Mouse (Mus musculus) limb, embryonic 10.5 days (tissue): ENCODE data around the gene Adap2. TPM values are rescaled to one million over a fixed set of nuclear protein-coding genes. Genes with fewer than 3 reads are reported as not detected.

Experiments
- DNase-seq: peaks from one replicate; pipeline ENCODE4 v3.0.0-alpha.2; 2017; ENCODE audit warnings: low spot score
- H3K27ac ChIP-seq: fragments of 300-500 bp; sonication (generic); 2 replicates; pipeline ENCODE4 v1.5.1; 2016; ENCODE audit warnings: mild to moderate bottlenecking
- H3K27me3 ChIP-seq: fragments of 300-500 bp; sonication (generic); 2 replicates; pipeline ENCODE4 v1.6.1; 2016; ENCODE audit warnings: low read depth, mild to moderate bottlenecking; ENCODE audit not compliant: poor library complexity, severe bottlenecking
- H3K36me3 ChIP-seq: fragments of 300-500 bp; sonication (generic); 2 replicates; pipeline ENCODE4 v1.6.1; 2016; ENCODE audit warnings: mild to moderate bottlenecking, moderate library complexity
- H3K4me1 ChIP-seq: fragments of 300-500 bp; sonication (generic); 2 replicates; pipeline ENCODE4 v1.6.1; 2016
- H3K4me3 ChIP-seq: fragments of 300-500 bp; sonication (generic); 2 replicates; pipeline ENCODE4 v1.5.1; 2016; ENCODE audit warnings: mild to moderate bottlenecking, moderate library complexity
- H3K9me3 ChIP-seq: fragments of 300-500 bp; sonication (generic); replicated peaks from 2 replicates; pipeline ENCODE4 v1.6.1; 2016; ENCODE audit warnings: mild to moderate bottlenecking
- WGBS: fragments of 180-500 bp; shearing (Covaris S2); methylation state at CpG from one replicate; pipeline ENCODE4 v1.1.7; 2016; 5-methylcytosine and 5-hydroxymethylcytosine counted together
- polyA plus RNA-seq: library from polyadenylated mRNA; unstranded; fragments of >200 nt; fragmentation: Nextera tagmentation; extraction: Ambion mirVana; gene quantifications from 2 replicates; pipeline ENCODE4 v1.2.1, GENCODE M21; 2016

Adap2 gene
- polyA plus RNA-seq = 0.21 and 0.46 TPM in 2 replicates

- Histone ChIP-seq H3K4me3 (peak within 1 kb of the TSS; percentile 59), H3K27ac (no peak within 1 kb of the TSS), H3K9me3 (no peaks in the 10 kb centered on the region), H3K4me1 (peaks cover 11% of the 10 kb centered on the region), H3K27me3 (peaks cover 72% of the 10 kb centered on the region), H3K36me3 (no peaks in the 10 kb centered on the region)
- 3% methylated on average over 47 of the region's 47 CpGs for WGBS
- peak; percentile 80 for DNase-seq
Observed at GRCm38 (mm10) chr11:80153857-80154495, at the start of gene Adap2. Gene Adap2, plus strand, starts transcription at chr11:80154105.

GRCm38 (mm10) chr11:80104407-80104806, 49.5 kb upstream of the Adap2 start:
- no peaks in the 10 kb centered on the region for H3K9me3 ChIP-seq
- 89% methylated on average over 1 of the region's 1 CpGs for WGBS
- no peaks in the 10 kb centered on the region for H3K27me3 ChIP-seq

GRCm38 (mm10) chr11:80116411-80116810, 37.5 kb upstream of the Adap2 start:
- H3K4me1 ChIP-seq = no peaks in the 10 kb centered on the region
- H3K36me3 ChIP-seq = peaks cover 94% of the 10 kb centered on the region
- no peaks in the 10 kb centered on the region for H3K27me3 ChIP-seq
- no peaks in the 10 kb centered on the region for H3K9me3 ChIP-seq
- no peak overlapping the region for H3K4me3 ChIP-seq
- no peak overlapping the region for H3K27ac ChIP-seq
- WGBS = 95% methylated on average over 1 of the region's 1 CpGs
- DNase-seq = no peak

More at GRCm38 (mm10) chr11:80104407-80104806, 49.5 kb upstream of the Adap2 start:
- no peak overlapping the region for H3K4me3 ChIP-seq
- no peak for DNase-seq
- H3K36me3 ChIP-seq = peaks cover 98% of the 10 kb centered on the region
- H3K4me1 ChIP-seq = no peaks in the 10 kb centered on the region
- no peak overlapping the region for H3K27ac ChIP-seq

- Histone ChIP-seq H3K36me3 (peaks cover 95% of the 10 kb centered on the region), H3K27me3 (no peaks in the 10 kb centered on the region), H3K27ac (no peak overlapping the region), H3K4me1 (no peaks in the 10 kb centered on the region), H3K9me3 (no peaks in the 10 kb centered on the region), H3K4me3 (no peak overlapping the region)
- DNase-seq = no peak
- WGBS = 63% methylated on average over 1 of the region's 1 CpGs
Observed at GRCm38 (mm10) chr11:80132050-80132449, 21.9 kb upstream of the Adap2 start.

GRCm38 (mm10) chr11:80134744-80135143, 19.2 kb upstream of the Adap2 start:
- Histone ChIP-seq H3K27me3 (no peaks in the 10 kb centered on the region), H3K4me3 (no peak overlapping the region), H3K9me3 (no peaks in the 10 kb centered on the region), H3K4me1 (no peaks in the 10 kb centered on the region), H3K36me3 (peaks cover 98% of the 10 kb centered on the region), H3K27ac (no peak overlapping the region)
- 82% methylated on average over 4 of the region's 4 CpGs for WGBS
- no peak for DNase-seq

GRCm38 (mm10) chr11:80135954-80136683, 17.8 kb upstream of the Adap2 start:
- DNase-seq = no peak
- Histone ChIP-seq H3K9me3 (no peaks in the 10 kb centered on the region), H3K4me1 (0 out of 2 replicates have a peak, but pooled peaks cover 1% of the 10 kb centered on the region), H3K27me3 (no peaks in the 10 kb centered on the region), H3K27ac (no peak overlapping the region), H3K4me3 (no peak overlapping the region), H3K36me3 (peaks cover 95% of the 10 kb centered on the region)
- WGBS = 94% methylated on average over 11 of the region's 11 CpGs

GRCm38 (mm10) chr11:80136786-80137185, 17.1 kb upstream of the Adap2 start:
- Histone ChIP-seq H3K36me3 (peaks cover 89% of the 10 kb centered on the region), H3K27me3 (no peaks in the 10 kb centered on the region), H3K27ac (no peak overlapping the region), H3K4me3 (no peak overlapping the region), H3K9me3 (no peaks in the 10 kb centered on the region), H3K4me1 (0 out of 2 replicates have a peak, but pooled peaks cover 2% of the 10 kb centered on the region)
- WGBS = 95% methylated on average over 13 of the region's 13 CpGs
- DNase-seq = no peak

GRCm38 (mm10) chr11:80137773-80138172, 16.1 kb upstream of the Adap2 start:
- no peaks in the 10 kb centered on the region for H3K27me3 ChIP-seq
- H3K36me3 ChIP-seq = peaks cover 79% of the 10 kb centered on the region
- H3K9me3 ChIP-seq = no peaks in the 10 kb centered on the region
- DNase-seq = no peak
- H3K4me3 ChIP-seq = no peak overlapping the region
- no peak overlapping the region for H3K27ac ChIP-seq
- WGBS = 93% methylated on average over 5 of the region's 5 CpGs
- peaks cover 6% of the 10 kb centered on the region for H3K4me1 ChIP-seq

GRCm38 (mm10) chr11:80141825-80142521, 11.9 kb upstream of the Adap2 start, which contains the start of gene Tefm:
Gene Tefm, minus strand, starts transcription at chr11:80142175.
- Histone ChIP-seq H3K27me3 (no peaks in the 10 kb centered on the region), H3K4me1 (peaks cover 9% of the 10 kb centered on the region), H3K36me3 (peaks cover 38% of the 10 kb centered on the region), H3K27ac (peak within 1 kb of the TSS; percentile 88), H3K9me3 (no peaks in the 10 kb centered on the region), H3K4me3 (peak within 1 kb of the TSS; percentile 68)
- WGBS = under 1% methylated on average over 40 of the region's 40 CpGs
- peak; percentile 91 for DNase-seq

GRCm38 (mm10) chr11:80142872-80143271, 11.0 kb upstream of the Adap2 start:
- 56% methylated on average over 8 of the region's 8 CpGs for WGBS
- peak overlapping the region; percentile 68 for H3K4me3 ChIP-seq
- H3K4me1 ChIP-seq = peaks cover 9% of the 10 kb centered on the region
- H3K9me3 ChIP-seq = no peaks in the 10 kb centered on the region
- H3K27me3 ChIP-seq = no peaks in the 10 kb centered on the region
- H3K27ac ChIP-seq = peak overlapping the region; percentile 88
- H3K36me3 ChIP-seq = peaks cover 29% of the 10 kb centered on the region
- no peak for DNase-seq

- 61% methylated on average over 10 of the region's 10 CpGs for WGBS
- H3K9me3 ChIP-seq = no peaks in the 10 kb centered on the region
Observed at GRCm38 (mm10) chr11:80145787-80146275, 8.1 kb upstream of the Adap2 start.

GRCm38 (mm10) chr11:80147748-80148147, 6.2 kb upstream of the Adap2 start:
- H3K9me3 ChIP-seq = no peaks in the 10 kb centered on the region
- no peak for DNase-seq
- no peaks in the 10 kb centered on the region for H3K36me3 ChIP-seq
- H3K4me1 ChIP-seq = peaks cover 3% of the 10 kb centered on the region
- WGBS = 80% methylated on average over 6 of the region's 6 CpGs
- no peak overlapping the region for H3K4me3 ChIP-seq
- peaks cover 13% of the 10 kb centered on the region for H3K27me3 ChIP-seq
- H3K27ac ChIP-seq = no peak overlapping the region

More at GRCm38 (mm10) chr11:80145787-80146275, 8.1 kb upstream of the Adap2 start:
- peaks cover 9% of the 10 kb centered on the region for H3K4me1 ChIP-seq
- H3K4me3 ChIP-seq = no peak overlapping the region
- no peaks in the 10 kb centered on the region for H3K27me3 ChIP-seq
- DNase-seq = no peak
- H3K36me3 ChIP-seq = no peaks in the 10 kb centered on the region
- no peak overlapping the region for H3K27ac ChIP-seq
